Mouse (Mus musculus) hindbrain, embryonic 14.5 days (tissue): ENCODE measurements at regions not wholly inside any gene's neighbourhood (a gene's known extent, or its start where the extent isn't known, plus 50 kb on each side); places are given as distances from the start of the nearest gene placed in this dataset.

ENCODE experiments used
- ATAC-seq: fragments of 200-750 bp; cut with Nextera tagmentation; 2 replicates; pipeline ENCODE4 v1.8.0; 2017; ENCODE audit warnings: moderate number of reproducible peaks, mild to moderate bottlenecking, moderate TSS enrichment, moderate library complexity; ENCODE audit not compliant: low FRiP score
- DNase-seq: peaks from one replicate; pipeline ENCODE4 v3.0.0-alpha.2; 2015; ENCODE audit warnings: low spot score
- H3K27ac ChIP-seq: fragments of 300-500 bp; sonication (generic); 2 replicates; pipeline ENCODE4 v1.5.1; 2014; ENCODE audit warnings: mild to moderate bottlenecking, moderate library complexity
- H3K27me3 ChIP-seq: fragments of 300-500 bp; sonication (generic); 2 replicates; pipeline ENCODE4 v1.6.1; 2014; ENCODE audit warnings: mild to moderate bottlenecking, low read length, mixed read lengths; ENCODE audit not compliant: control insufficient read depth, insufficient read depth
- H3K36me3 ChIP-seq: fragments of 300-500 bp; sonication (generic); replicated peaks from 2 replicates; pipeline ENCODE4 v1.6.1; 2014; ENCODE audit not compliant: control insufficient read depth, insufficient read depth
- H3K4me1 ChIP-seq: fragments of 300-500 bp; sonication (generic); replicated peaks from 2 replicates; pipeline ENCODE4 v1.6.1; 2014; ENCODE audit warnings: antibody characterized with exemption, low read length, mixed read lengths; ENCODE audit not compliant: control insufficient read depth, insufficient read depth
- H3K4me2 ChIP-seq: fragments of 300-500 bp; sonication (generic); replicated peaks from 2 replicates; pipeline ENCODE4 v1.6.1; 2014; ENCODE audit warnings: mild to moderate bottlenecking, moderate library complexity
- H3K4me3 ChIP-seq: fragments of 300-500 bp; sonication (generic); replicated peaks from 2 replicates; pipeline ENCODE4 v1.5.1; 2014; ENCODE audit warnings: mild to moderate bottlenecking, low read length
- H3K9ac ChIP-seq: fragments of 300-500 bp; sonication (generic); 2 replicates; pipeline ENCODE4 v1.6.1; 2014
- H3K9me3 ChIP-seq: fragments of 300-500 bp; sonication (generic); 2 replicates; pipeline ENCODE4 v1.6.1; 2016; ENCODE audit warnings: low read length; ENCODE audit not compliant: control insufficient read depth
- WGBS: fragments of 180-500 bp; shearing (Covaris S2); extraction: QIAGEN DNeasy Blood & Tissue Kit; methylation state at CpG from one replicate; pipeline ENCODE4 v1.1.7; 2014; 5-methylcytosine and 5-hydroxymethylcytosine counted together

- H3K9me3 ChIP-seq = no peaks in the 10 kb centered on the region
- WGBS = 48% methylated on average over 6 of the region's 6 CpGs
- H3K4me1 ChIP-seq = no peaks in the 10 kb centered on the region; the same call in 1 of the 2 replicates
- no peak overlapping the region for H3K4me3 ChIP-seq
- H3K27ac ChIP-seq = no peak overlapping the region
- no peaks in the 10 kb centered on the region for H3K27me3 ChIP-seq
- H3K36me3 ChIP-seq = no peaks in the 10 kb centered on the region
- H3K9ac ChIP-seq = no peak overlapping the region
- no peak for DNase-seq
- peak; percentile 77; the same call in 1 of the 2 replicates for ATAC-seq
- H3K4me2 ChIP-seq = no peak overlapping the region
Observed at GRCm38 (mm10) chr13:107308958-107309639, 287.2 kb upstream of the Kif2a start.

- ATAC-seq (no peak), DNase-seq (no peak)
- Histone ChIP-seq H3K4me1 (no peaks in the 10 kb centered on the region; the same call in 1 of the 2 replicates), H3K27ac (no peak overlapping the region), H3K27me3 (no peaks in the 10 kb centered on the region), H3K9ac (no peak overlapping the region), H3K9me3 (no peaks in the 10 kb centered on the region), H3K36me3 (no peaks in the 10 kb centered on the region), H3K4me3 (no peak overlapping the region), H3K4me2 (no peak overlapping the region)
- WGBS = 86% methylated on average over 2 of the region's 2 CpGs
Observed at GRCm38 (mm10) chr13:107308404-107308803, 286.5 kb upstream of the Kif2a start.

- H3K27ac ChIP-seq = no peak overlapping the region
- no peaks in the 10 kb centered on the region for H3K36me3 ChIP-seq
- H3K9me3 ChIP-seq = no peaks in the 10 kb centered on the region
- no peak overlapping the region for H3K4me3 ChIP-seq
- no peak overlapping the region for H3K9ac ChIP-seq
- DNase-seq (no peak), ATAC-seq (no peak)
- 94% methylated on average over 1 of the region's 1 CpGs for WGBS
- no peaks in the 10 kb centered on the region for H3K27me3 ChIP-seq
- H3K4me2 ChIP-seq = no peak overlapping the region
- H3K4me1 ChIP-seq = no peaks in the 10 kb centered on the region; the same call in 1 of the 2 replicates
Observed at GRCm38 (mm10) chr13:107306958-107307357, 285.0 kb upstream of the Kif2a start.

- Histone ChIP-seq H3K9ac (no peak overlapping the region), H3K4me2 (no peak overlapping the region), H3K9me3 (no peaks in the 10 kb centered on the region), H3K36me3 (no peaks in the 10 kb centered on the region), H3K27ac (no peak overlapping the region), H3K27me3 (no peaks in the 10 kb centered on the region), H3K4me1 (no peaks in the 10 kb centered on the region; the same call in 1 of the 2 replicates), H3K4me3 (no peak overlapping the region)
- no peak for DNase-seq
- ATAC-seq = no peak
- WGBS = 92% methylated on average over 1 of the region's 1 CpGs
Observed at GRCm38 (mm10) chr13:107306232-107306631, 284.3 kb upstream of the Kif2a start.

- 85% methylated on average over 1 of the region's 1 CpGs for WGBS
- no peak for DNase-seq
Observed at GRCm38 (mm10) chr13:107305738-107306137, 283.8 kb upstream of the Kif2a start.

GRCm38 (mm10) chr13:107303878-107304277 is 282.0 kb upstream of the Kif2a start:
- ATAC-seq (no peak), DNase-seq (no peak)
- Histone ChIP-seq H3K4me3 (no peak overlapping the region), H3K9ac (no peak overlapping the region), H3K27ac (no peak overlapping the region), H3K4me2 (no peak overlapping the region), H3K9me3 (no peaks in the 10 kb centered on the region), H3K36me3 (no peaks in the 10 kb centered on the region), H3K4me1 (no peaks in the 10 kb centered on the region; the same call in 1 of the 2 replicates), H3K27me3 (no peaks in the 10 kb centered on the region)
- WGBS = 65% methylated on average over 7 of the region's 7 CpGs

More at GRCm38 (mm10) chr13:107305738-107306137, 283.8 kb upstream of the Kif2a start:
- no peak for ATAC-seq
- Histone ChIP-seq H3K9ac (no peak overlapping the region), H3K4me2 (no peak overlapping the region), H3K36me3 (no peaks in the 10 kb centered on the region), H3K9me3 (no peaks in the 10 kb centered on the region), H3K27ac (no peak overlapping the region), H3K4me3 (no peak overlapping the region), H3K4me1 (no peaks in the 10 kb centered on the region; the same call in 1 of the 2 replicates), H3K27me3 (no peaks in the 10 kb centered on the region)

- no peaks in the 10 kb centered on the region for H3K4me1 ChIP-seq
- H3K9ac ChIP-seq = no peak overlapping the region
- no peak overlapping the region for H3K4me2 ChIP-seq
- H3K27ac ChIP-seq = no peak overlapping the region
- WGBS = 56% methylated on average over 5 of the region's 5 CpGs
- ATAC-seq (no peak), DNase-seq (no peak)
- H3K36me3 ChIP-seq = no peaks in the 10 kb centered on the region
- H3K9me3 ChIP-seq = no peaks in the 10 kb centered on the region
- H3K27me3 ChIP-seq = no peaks in the 10 kb centered on the region
- no peak overlapping the region for H3K4me3 ChIP-seq
Observed at GRCm38 (mm10) chr13:107303322-107303721, 281.4 kb upstream of the Kif2a start.

- 93% methylated on average over 2 of the region's 2 CpGs for WGBS
- no peaks in the 10 kb centered on the region for H3K9me3 ChIP-seq
- no peaks in the 10 kb centered on the region for H3K4me1 ChIP-seq
Observed at GRCm38 (mm10) chr13:107300792-107301191, 278.9 kb upstream of the Kif2a start.

GRCm38 (mm10) chr13:107264581-107264980 is 242.7 kb upstream of the Kif2a start:
- Histone ChIP-seq H3K4me3 (no peak overlapping the region), H3K36me3 (no peaks in the 10 kb centered on the region), H3K9me3 (no peaks in the 10 kb centered on the region), H3K4me2 (no peak overlapping the region), H3K27me3 (no peaks in the 10 kb centered on the region), H3K9ac (no peak overlapping the region), H3K4me1 (no peaks in the 10 kb centered on the region), H3K27ac (no peak overlapping the region)
- ATAC-seq (no peak), DNase-seq (no peak)
- WGBS = 68% methylated on average over 6 of the region's 6 CpGs

More at GRCm38 (mm10) chr13:107300792-107301191, 278.9 kb upstream of the Kif2a start:
- H3K4me2 ChIP-seq = no peak overlapping the region
- H3K27me3 ChIP-seq = no peaks in the 10 kb centered on the region
- H3K36me3 ChIP-seq = no peaks in the 10 kb centered on the region
- H3K27ac ChIP-seq = no peak overlapping the region
- no peak overlapping the region for H3K9ac ChIP-seq
- no peak overlapping the region for H3K4me3 ChIP-seq
- ATAC-seq (no peak), DNase-seq (no peak)
